Comparison of ENCODE assay signal across 17 mouse cellular contexts in genomic region chr2:153063394-153063793, GRCm38 (mm10). TPM values are rescaled to one million over a fixed set of nuclear protein-coding genes. Genes with fewer than 3 reads are reported as not detected.
A peak's percentile ranks its signal among the peaks of the same experiment; 100 is the strongest.
DNase-seq lines count a peak whose midpoint lies in the region; ATAC-seq lines count a peak whose summit lies in the region.
"Had no signal": no experiment of that assay in that cellular context is flagged by ENCODE, and none has a peak within 500 bp of the region (broad histone marks: within the 10 kb centered on the region; RNA-seq: fewer than 3 reads in every experiment).

No protein-coding gene starts in this region.

- DNase-seq in layer of hippocampus, adult 11-12 months (ENCODE audit: low spot score): peak; percentile 23
- DNase-seq in layer of hippocampus, postnatal 25 days (ENCODE audit: extremely low spot score in 1 of 2, low spot score in 1 of 2): no peak
- no peak for DNase-seq in neural tube, embryonic 10.5 days (ENCODE audit: extremely low spot score, low spot score)
- DNase-seq in cerebellum, adult 9-11 months: no peak
- no peak for DNase-seq in heart, embryonic 10.5 days (ENCODE audit: low spot score)
- DNase-seq: cerebellum, adult 18-20 months; heart, postnatal 36 days; liver; liver, postnatal 0 days; lung, postnatal 14 days had no signal

- H3K27ac ChIP-seq in neural tube, embryonic 13.5 days (replicated peaks): peak overlapping the region; percentile 46; the same call in 1 of the 2 replicates
- H3K27ac ChIP-seq in brown adipose tissue, adult 24 weeks (replicated peaks; ENCODE audit: low read depth, low read length): 0 out of 2 replicates have a peak overlapping the region, but pooled peaks have one; percentile 3
- H3K27ac ChIP-seq in midbrain, embryonic 15.5 days: peak overlapping the region; percentile 8; the same call in 1 of the 2 replicates
- no peak overlapping the region for H3K27ac ChIP-seq in heart, embryonic 10.5 days
- H3K27ac ChIP-seq: embryonic facial prominence, embryonic 10.5 days; heart, embryonic 13.5 days; kidney, embryonic 15.5 days had no signal

- peaks cover 19% of the 10 kb centered on the region for H3K27me3 ChIP-seq in neural tube, embryonic 13.5 days
- H3K27me3 ChIP-seq in midbrain, embryonic 15.5 days (replicated peaks): no peaks in the 10 kb centered on the region
- H3K27me3 ChIP-seq in heart, embryonic 10.5 days (ENCODE audit: insufficient read depth, poor library complexity, severe bottlenecking): peaks cover 64% of the 10 kb centered on the region

- H3K9ac ChIP-seq in neural tube, embryonic 13.5 days: no peak overlapping the region
- no peak overlapping the region for H3K9ac ChIP-seq in midbrain, embryonic 15.5 days
- H3K9ac ChIP-seq: heart, embryonic 13.5 days; kidney, embryonic 15.5 days; liver, postnatal 0 days had no signal

- no peaks in the 10 kb centered on the region for H3K36me3 ChIP-seq in neural tube, embryonic 13.5 days
- H3K36me3 ChIP-seq in midbrain, embryonic 15.5 days (replicated peaks): no peaks in the 10 kb centered on the region
- no peaks in the 10 kb centered on the region for H3K36me3 ChIP-seq in heart, embryonic 10.5 days
- H3K36me3 ChIP-seq: embryonic facial prominence, embryonic 10.5 days; heart, embryonic 13.5 days; kidney, embryonic 15.5 days had no signal

- 51% methylated on average over 3 of the region's 3 CpGs for WGBS in neural tube, embryonic 13.5 days
- 48% methylated on average over 3 of the region's 3 CpGs for WGBS in midbrain, embryonic 15.5 days
- WGBS in heart, embryonic 10.5 days: 57% methylated on average over 3 of the region's 3 CpGs

- ATAC-seq in neural tube, embryonic 13.5 days (ENCODE audit: low read depth): no peak
- ATAC-seq in midbrain, embryonic 15.5 days (replicated peaks): no peak
- ATAC-seq: intestine, embryonic 16.5 days; liver, postnatal 0 days had no signal

- no peaks in the 10 kb centered on the region for H3K4me1 ChIP-seq in neural tube, embryonic 13.5 days (replicated peaks)
- H3K4me1 ChIP-seq in brown adipose tissue, adult 24 weeks (ENCODE audit: control insufficient read depth, insufficient read depth, insufficient read length, low read length): 0 out of 2 replicates have a peak, but pooled peaks cover 6% of the 10 kb centered on the region
- H3K4me1 ChIP-seq in midbrain, embryonic 15.5 days: no peaks in the 10 kb centered on the region; the same call in 1 of the 2 replicates
- peaks cover 19% of the 10 kb centered on the region; the same call in 1 of the 2 replicates for H3K4me1 ChIP-seq in heart, embryonic 10.5 days

- H3K4me2 ChIP-seq in neural tube, embryonic 13.5 days: no peak overlapping the region
- no peak overlapping the region for H3K4me2 ChIP-seq in midbrain, embryonic 15.5 days
- H3K4me2 ChIP-seq: heart, embryonic 13.5 days; kidney, embryonic 15.5 days had no signal

- no peak overlapping the region for H3K4me3 ChIP-seq in neural tube, embryonic 13.5 days
- no peak overlapping the region for H3K4me3 ChIP-seq in brown adipose tissue, adult 24 weeks (ENCODE audit: insufficient read depth, low read depth, low read length)
- H3K4me3 ChIP-seq in midbrain, embryonic 15.5 days: no peak overlapping the region
- no peak overlapping the region for H3K4me3 ChIP-seq in heart, embryonic 10.5 days
- H3K4me3 ChIP-seq: embryonic facial prominence, embryonic 10.5 days; heart, embryonic 13.5 days; kidney, embryonic 15.5 days had no signal

- no peaks in the 10 kb centered on the region for H3K9me3 ChIP-seq in neural tube, embryonic 13.5 days
- H3K9me3 ChIP-seq in midbrain, embryonic 15.5 days: no peaks in the 10 kb centered on the region
- no peaks in the 10 kb centered on the region for H3K9me3 ChIP-seq in heart, embryonic 10.5 days
- H3K9me3 ChIP-seq: embryonic facial prominence, embryonic 10.5 days; heart, embryonic 13.5 days; kidney, embryonic 15.5 days had no signal

RNA-seq across cellular contexts. Expression of gene Ccm2l, which starts 2.4 kb away (rescaled TPM):
- 1 to 10 TPM; 3.9 to 5.2 TPM for total RNA-seq in layer of hippocampus, postnatal 25 days (2021)
- polyA plus RNA-seq in neural tube, embryonic 13.5 days (2015; fragmentation: Nextera tagmentation; extraction: Ambion mirVana): 2.4 and 3.4 TPM in 2 replicates
- 4.0 and 4.5 TPM in 2 replicates for polyA plus RNA-seq in brown adipose tissue, adult 24 weeks (2012; ENCODE audit: insufficient read depth, insufficient read length, missing spikeins)
- 1.7 and 2.7 TPM in 2 replicates for polyA plus RNA-seq in midbrain, embryonic 15.5 days (2015; fragmentation: Nextera tagmentation; extraction: Ambion mirVana)
- polyA plus RNA-seq in heart, embryonic 10.5 days (2016; fragmentation: Nextera tagmentation; extraction: Ambion mirVana): 4.4 and 5.1 TPM in 2 replicates

RNA-seq across cellular contexts. Expression of gene Xkr7, which starts 31.7 kb away (rescaled TPM):
- 1 to 10 TPM; 1.9 to 2.1 TPM for total RNA-seq in layer of hippocampus, postnatal 25 days (2021)
- 1.5 and 2.3 TPM in 2 replicates for polyA plus RNA-seq in neural tube, embryonic 13.5 days (2015; fragmentation: Nextera tagmentation; extraction: Ambion mirVana)
- not detected in 2 replicates for polyA plus RNA-seq in brown adipose tissue, adult 24 weeks (2012; ENCODE audit: insufficient read depth, insufficient read length, missing spikeins)
- 1.9 and 2.1 TPM in 2 replicates for polyA plus RNA-seq in midbrain, embryonic 15.5 days (2015; fragmentation: Nextera tagmentation; extraction: Ambion mirVana)
- polyA plus RNA-seq in heart, embryonic 10.5 days (2016; fragmentation: Nextera tagmentation; extraction: Ambion mirVana): not detected in 2 replicates
- total RNA-seq: heart, postnatal 36 days had no signal
- polyA plus RNA-seq: heart, embryonic 13.5 days; kidney, embryonic 15.5 days; liver, postnatal 0 days had no signal

RNA-seq across cellular contexts. Expression of gene Hck, which starts 44.9 kb away (rescaled TPM):
- total RNA-seq in layer of hippocampus, postnatal 25 days (2021): 1 to 10 TPM; 1.6 to 1.8 TPM
- polyA plus RNA-seq in neural tube, embryonic 13.5 days (2015; fragmentation: Nextera tagmentation; extraction: Ambion mirVana): 2.3 and 3.1 TPM in 2 replicates
- polyA plus RNA-seq in brown adipose tissue, adult 24 weeks (2012; ENCODE audit: insufficient read depth, insufficient read length, missing spikeins): 1.1 and 1.7 TPM in 2 replicates
- polyA plus RNA-seq in midbrain, embryonic 15.5 days (2015; fragmentation: Nextera tagmentation; extraction: Ambion mirVana): 2.9 and 3.3 TPM in 2 replicates
- polyA plus RNA-seq in heart, embryonic 10.5 days (2016; fragmentation: Nextera tagmentation; extraction: Ambion mirVana): 0.48 and 1.3 TPM in 2 replicates

RNA-seq across cellular contexts. Expression of gene Pdrg1, which starts 48.2 kb away (rescaled TPM):
- total RNA-seq in layer of hippocampus, postnatal 25 days (2021): 10 to 100 TPM; 41.2 to 43.8 TPM
- polyA plus RNA-seq in neural tube, embryonic 13.5 days (2015; fragmentation: Nextera tagmentation; extraction: Ambion mirVana): 192 and 206 TPM in 2 replicates
- 77.4 and 100 TPM in 2 replicates for polyA plus RNA-seq in brown adipose tissue, adult 24 weeks (2012; ENCODE audit: insufficient read depth, insufficient read length, missing spikeins)
- 234 and 236 TPM in 2 replicates for polyA plus RNA-seq in midbrain, embryonic 15.5 days (2015; fragmentation: Nextera tagmentation; extraction: Ambion mirVana)
- 89.9 and 94.4 TPM in 2 replicates for polyA plus RNA-seq in heart, embryonic 10.5 days (2016; fragmentation: Nextera tagmentation; extraction: Ambion mirVana)
